Mouse (Mus musculus): Measurements from ENCODE around the gene Zfp1. TPM values are rescaled to one million over a fixed set of nuclear protein-coding genes. Genes with fewer than 3 reads are reported as not detected.

The Zfp1 gene
- polyA plus RNA-seq, 1 experiment from 2014 or later: 26.3 TPM

DNA sequence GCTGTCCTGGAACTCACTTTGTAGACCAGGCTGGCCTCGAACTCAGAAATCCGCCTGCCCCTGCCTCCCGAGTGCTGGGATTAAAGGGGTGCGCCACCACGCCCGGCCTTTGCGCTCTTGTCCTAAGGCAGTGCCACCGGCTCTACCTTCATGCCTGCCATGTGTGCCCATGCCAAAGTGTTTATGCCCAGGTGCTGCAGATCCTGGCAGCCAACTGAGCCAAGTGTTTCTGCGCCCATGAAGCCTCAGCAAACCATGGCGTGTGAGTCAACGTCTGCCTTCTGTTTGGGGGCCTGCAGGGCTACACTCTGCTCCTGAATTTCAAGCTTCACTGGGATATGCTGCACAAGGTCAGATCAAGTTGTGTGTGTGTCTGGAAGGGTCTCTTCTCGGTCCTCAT lies 61.4 kb downstream of the Zfp1 start:
- no peak overlapping the region for H3K4me2 ChIP-seq (replicated peaks)

DNA sequence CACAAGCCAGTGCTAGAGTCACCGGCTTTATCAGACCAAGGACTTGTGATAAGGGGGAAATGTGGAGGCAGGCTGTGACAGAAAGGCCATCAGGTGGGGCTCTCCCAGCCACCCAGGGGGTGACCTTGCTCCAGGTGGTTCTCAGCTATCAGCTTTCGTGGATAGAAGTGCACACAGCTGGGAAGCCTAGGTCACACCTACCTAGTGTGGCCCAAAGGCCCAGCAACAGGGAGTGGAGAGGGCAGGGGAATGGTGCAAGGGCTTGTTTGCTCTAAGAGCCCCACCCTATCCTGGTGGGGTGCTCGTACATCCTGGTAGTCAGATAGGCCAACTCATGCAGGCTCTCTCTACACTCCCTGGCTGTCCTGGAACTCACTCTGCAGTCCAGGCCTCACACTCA lies 62.0 kb downstream of the Zfp1 start:
- no peaks in the 10 kb centered on the region for H3K9me3 ChIP-seq
- peaks cover 18% of the 10 kb centered on the region for H3K36me3 ChIP-seq
- no peak overlapping the region for H3K27ac ChIP-seq
- H3K4me2 ChIP-seq (replicated peaks): no peak overlapping the region
- no peaks in the 10 kb centered on the region for H3K27me3 ChIP-seq
- peaks cover 7% of the 10 kb centered on the region; the same call in 1 of the 2 replicates for H3K4me1 ChIP-seq
- no peak overlapping the region for H3K9ac ChIP-seq
- H3K4me3 ChIP-seq: no peak overlapping the region
- ATAC-seq (ENCODE audit: insufficient number of reproducible peaks, insufficient read depth, low FRiP score, low TSS enrichment): no peak
- 74% methylated on average over 3 of the region's 3 CpGs for WGBS

More for the DNA sequence above, 61.4 kb downstream of the Zfp1 start:
- H3K27ac ChIP-seq: no peak overlapping the region
- H3K4me1 ChIP-seq: peaks cover 7% of the 10 kb centered on the region; the same call in 1 of the 2 replicates
- ATAC-seq (ENCODE audit: insufficient number of reproducible peaks, insufficient read depth, low FRiP score, low TSS enrichment): no peak
- no peaks in the 10 kb centered on the region for H3K27me3 ChIP-seq
- H3K9me3 ChIP-seq: no peaks in the 10 kb centered on the region
- WGBS: 89% methylated on average over 12 of the region's 12 CpGs
- H3K9ac ChIP-seq: no peak overlapping the region
- no peak overlapping the region for H3K4me3 ChIP-seq
- H3K36me3 ChIP-seq: peaks cover 12% of the 10 kb centered on the region

DNA sequence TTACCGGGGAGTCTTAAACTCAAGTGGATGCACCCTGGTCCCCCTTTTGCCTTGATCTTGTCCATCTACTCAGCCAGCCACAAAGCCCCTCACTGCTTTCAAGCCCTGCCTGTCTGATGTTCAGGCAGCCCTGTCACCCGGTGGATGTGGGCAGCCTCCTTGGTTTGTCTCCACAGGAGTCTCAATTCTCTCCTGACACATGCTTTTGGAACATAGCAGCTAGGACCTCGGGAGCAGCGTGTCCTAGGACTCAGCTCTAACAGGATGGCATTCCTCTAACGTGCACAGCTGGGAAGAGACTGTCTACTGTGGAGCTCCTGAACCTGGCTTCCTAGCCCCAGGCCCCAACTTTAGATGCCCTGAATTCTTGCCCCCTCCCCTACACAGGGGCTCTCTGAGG lies 62.5 kb downstream of the Zfp1 start:
- H3K27ac ChIP-seq: no peak overlapping the region
- H3K36me3 ChIP-seq: peaks cover 23% of the 10 kb centered on the region
- H3K4me2 ChIP-seq (replicated peaks): no peak overlapping the region
- H3K9ac ChIP-seq: no peak overlapping the region
- no peaks in the 10 kb centered on the region for H3K9me3 ChIP-seq
- no peak overlapping the region for H3K4me3 ChIP-seq
- no peaks in the 10 kb centered on the region for H3K27me3 ChIP-seq
- WGBS: 66% methylated on average over 5 of the region's 5 CpGs
- ATAC-seq (ENCODE audit: insufficient number of reproducible peaks, insufficient read depth, low FRiP score, low TSS enrichment): no peak
- peaks cover 7% of the 10 kb centered on the region; the same call in 1 of the 2 replicates for H3K4me1 ChIP-seq

DNA sequence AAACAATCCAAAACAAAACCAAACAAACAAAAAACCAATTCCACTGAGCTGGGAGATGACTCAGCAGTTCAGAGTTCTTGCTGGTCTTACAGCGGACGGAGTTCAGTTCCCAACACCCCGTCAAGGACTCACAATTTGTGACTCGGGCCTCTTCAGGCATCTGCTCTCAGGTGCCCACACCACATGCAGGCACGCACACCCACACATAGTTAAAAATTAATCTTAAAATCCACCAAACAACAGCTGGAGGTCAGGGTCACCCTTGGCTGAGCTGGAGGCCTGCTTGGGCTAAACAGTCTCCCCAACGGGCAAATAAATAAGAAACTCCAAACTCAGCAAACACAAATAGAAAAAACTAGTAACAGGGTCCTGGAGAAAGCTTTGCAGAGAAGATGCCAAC lies 65.1 kb downstream of the Zfp1 start:
- H3K4me2 ChIP-seq (replicated peaks): no peak overlapping the region
- H3K36me3 ChIP-seq: peaks cover 48% of the 10 kb centered on the region
- no peaks in the 10 kb centered on the region for H3K9me3 ChIP-seq
- no peak overlapping the region for H3K27ac ChIP-seq
- no peak overlapping the region for H3K9ac ChIP-seq
- H3K4me1 ChIP-seq: peaks cover 7% of the 10 kb centered on the region; the same call in 1 of the 2 replicates
- ATAC-seq (ENCODE audit: insufficient number of reproducible peaks, insufficient read depth, low FRiP score, low TSS enrichment): no peak
- no peaks in the 10 kb centered on the region for H3K27me3 ChIP-seq
- 83% methylated on average over 6 of the region's 6 CpGs for WGBS
- H3K4me3 ChIP-seq: no peak overlapping the region

DNA sequence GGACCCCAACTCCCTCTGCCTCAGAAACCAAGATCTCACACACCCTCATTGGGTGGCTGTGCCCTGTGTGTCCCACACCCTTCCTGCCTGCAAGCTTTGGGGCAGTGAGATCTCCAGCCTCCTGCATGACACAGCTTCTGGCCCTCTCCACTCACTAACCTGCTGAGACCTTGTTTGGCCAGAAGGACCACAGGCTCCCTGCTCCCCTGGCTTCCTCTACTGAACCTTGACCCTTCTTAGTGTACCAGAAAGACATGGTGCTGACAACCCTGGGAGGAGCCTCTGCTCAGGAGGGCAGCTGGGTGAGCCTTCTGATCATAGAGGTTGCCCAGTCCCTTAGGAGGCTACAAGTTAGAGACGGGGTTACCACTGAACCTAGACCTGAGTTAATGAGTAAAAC lies 66.0 kb downstream of the Zfp1 start:
- Histone ChIP-seq H3K36me3 (peaks cover 57% of the 10 kb centered on the region), H3K9ac (no peak overlapping the region), H3K4me1 (peaks cover 7% of the 10 kb centered on the region; the same call in 1 of the 2 replicates), H3K4me2 (replicated peaks) (no peak overlapping the region), H3K27me3 (no peaks in the 10 kb centered on the region), H3K4me3 (no peak overlapping the region), H3K27ac (no peak overlapping the region), H3K9me3 (no peaks in the 10 kb centered on the region)
- ATAC-seq (ENCODE audit: insufficient number of reproducible peaks, insufficient read depth, low FRiP score, low TSS enrichment): no peak
- WGBS: 77% methylated on average over 1 of the region's 1 CpGs

DNA sequence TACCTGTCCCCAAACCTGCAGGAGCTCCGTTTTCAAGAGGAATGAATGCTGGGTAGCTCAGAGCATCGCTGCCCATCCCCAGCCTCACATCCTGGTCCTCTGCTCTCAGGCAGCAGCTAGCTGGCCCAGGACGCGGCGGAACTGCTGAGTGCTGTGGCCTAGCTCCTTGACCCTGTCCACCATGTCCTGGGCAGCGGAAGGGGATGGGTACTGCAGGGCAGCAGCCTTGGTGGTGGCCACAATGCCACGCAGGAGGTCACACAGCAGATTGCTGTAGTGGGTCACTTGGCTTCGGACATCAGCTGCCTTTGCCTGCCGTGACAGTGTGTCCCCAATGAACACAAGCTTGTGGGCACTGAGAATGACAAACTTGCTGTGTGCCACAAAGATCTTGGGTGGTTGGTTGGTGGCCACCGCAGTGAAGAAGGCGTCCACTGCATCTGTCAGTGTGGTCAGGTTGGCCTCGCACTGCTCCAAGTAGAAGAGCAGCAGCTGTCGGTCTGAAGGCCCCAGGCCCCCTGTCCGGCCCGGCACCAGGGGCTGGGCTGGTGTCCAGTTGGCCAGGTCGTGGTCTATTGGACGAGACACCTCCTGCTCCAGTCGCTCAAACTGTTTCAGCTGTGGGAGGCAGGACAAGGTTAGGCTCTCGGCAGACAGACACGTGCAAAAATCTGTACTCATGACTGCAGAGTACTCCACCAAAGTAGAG lies 67.7 kb downstream of the Zfp1 start:
- peaks cover 73% of the 10 kb centered on the region for H3K36me3 ChIP-seq

DNA sequence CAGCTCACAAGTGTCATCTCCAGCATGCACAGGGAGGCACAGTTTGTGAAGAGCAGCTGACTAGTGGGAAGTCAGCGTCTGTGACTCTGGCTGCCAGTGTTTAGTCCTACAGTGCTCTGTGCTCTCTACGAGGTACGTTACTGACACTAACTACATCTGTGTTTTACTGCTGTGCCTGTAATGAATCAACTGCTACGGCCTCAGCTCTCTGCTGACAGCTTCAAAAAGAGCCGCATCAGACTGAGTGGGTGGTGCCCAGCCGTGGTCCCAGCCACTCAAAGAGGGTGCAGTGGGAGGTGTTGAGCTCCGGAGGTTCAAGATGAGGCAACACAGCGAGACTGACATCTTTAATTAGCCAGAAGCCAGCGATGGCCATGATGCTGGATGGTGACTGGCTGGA lies 68.9 kb downstream of the Zfp1 start:
- no peak overlapping the region for H3K4me3 ChIP-seq
- 81% methylated on average over 9 of the region's 9 CpGs for WGBS
- no peak overlapping the region for H3K4me2 ChIP-seq (replicated peaks)
- ATAC-seq (ENCODE audit: insufficient number of reproducible peaks, insufficient read depth, low FRiP score, low TSS enrichment): no peak
- H3K9ac ChIP-seq: no peak overlapping the region
- peaks cover 84% of the 10 kb centered on the region for H3K36me3 ChIP-seq
- H3K27ac ChIP-seq: no peak overlapping the region
- peaks cover 18% of the 10 kb centered on the region for H3K4me1 ChIP-seq
- H3K9me3 ChIP-seq: no peaks in the 10 kb centered on the region
- no peaks in the 10 kb centered on the region for H3K27me3 ChIP-seq

More for the DNA sequence above, 67.7 kb downstream of the Zfp1 start:
- no peak overlapping the region for H3K4me2 ChIP-seq (replicated peaks)
- no peaks in the 10 kb centered on the region for H3K9me3 ChIP-seq
- no peak overlapping the region for H3K4me3 ChIP-seq
- H3K27me3 ChIP-seq: no peaks in the 10 kb centered on the region
- H3K9ac ChIP-seq: no peak overlapping the region
- no peak overlapping the region for H3K27ac ChIP-seq
- peaks cover 7% of the 10 kb centered on the region; the same call in 1 of the 2 replicates for H3K4me1 ChIP-seq
- WGBS: 92% methylated on average over 20 of the region's 20 CpGs
- no peak for ATAC-seq (ENCODE audit: insufficient number of reproducible peaks, insufficient read depth, low FRiP score, low TSS enrichment)

DNA sequence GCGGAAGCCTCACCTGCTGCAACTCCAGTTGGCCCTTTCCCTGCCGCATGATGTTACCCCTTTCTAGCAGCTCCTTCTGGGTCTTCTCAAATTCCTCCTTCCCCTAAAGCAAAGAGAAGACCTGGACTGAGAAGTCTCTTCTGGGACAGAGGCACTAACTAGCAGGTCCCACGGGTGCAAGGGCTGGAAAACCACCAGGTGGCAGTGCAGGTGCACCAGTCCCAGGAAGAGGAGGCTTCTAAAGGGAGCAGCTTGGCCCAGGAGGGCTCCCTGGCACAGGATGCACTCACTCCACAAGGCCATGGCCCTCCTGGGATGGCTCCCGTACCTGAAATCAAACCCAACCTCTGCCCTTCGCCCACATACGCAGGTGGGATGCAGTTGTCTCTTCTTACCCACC lies 69.4 kb downstream of the Zfp1 start:
- H3K4me3 ChIP-seq: no peak overlapping the region
- no peaks in the 10 kb centered on the region for H3K9me3 ChIP-seq
- WGBS: 79% methylated on average over 6 of the region's 6 CpGs
- H3K4me1 ChIP-seq: peaks cover 22% of the 10 kb centered on the region
- no peak overlapping the region for H3K27ac ChIP-seq
- no peak overlapping the region for H3K9ac ChIP-seq
- H3K4me2 ChIP-seq (replicated peaks): no peak overlapping the region
- H3K27me3 ChIP-seq: no peaks in the 10 kb centered on the region
- no peak for ATAC-seq (ENCODE audit: insufficient number of reproducible peaks, insufficient read depth, low FRiP score, low TSS enrichment)
- peaks cover 85% of the 10 kb centered on the region for H3K36me3 ChIP-seq

DNA sequence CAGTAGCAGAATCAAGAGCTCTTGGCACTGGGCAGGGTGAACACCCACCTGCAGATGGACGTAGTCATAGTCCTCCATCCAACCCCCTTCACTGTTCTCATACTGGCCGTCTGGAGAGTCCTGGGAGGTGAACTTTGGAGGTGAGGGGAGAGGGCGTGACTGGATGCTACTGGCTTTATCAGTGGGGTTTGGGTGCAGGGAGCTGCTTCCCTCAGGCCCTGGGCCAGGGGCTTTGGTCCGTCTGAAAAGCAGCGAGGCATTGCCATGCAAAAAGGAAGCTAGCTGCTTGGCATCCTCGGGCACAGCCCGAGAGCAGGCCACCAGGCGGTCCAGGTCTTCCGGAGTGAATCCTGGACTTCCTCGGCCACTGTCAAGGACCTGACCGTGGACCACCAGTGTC lies 70.1 kb downstream of the Zfp1 start:
- peaks cover 29% of the 10 kb centered on the region for H3K4me1 ChIP-seq
- H3K27ac ChIP-seq: no peak overlapping the region
- WGBS: 90% methylated on average over 11 of the region's 11 CpGs
- H3K4me3 ChIP-seq: no peak overlapping the region
- H3K9ac ChIP-seq: no peak overlapping the region
- ATAC-seq (ENCODE audit: insufficient number of reproducible peaks, insufficient read depth, low FRiP score, low TSS enrichment): no peak
- H3K36me3 ChIP-seq: peaks cover 85% of the 10 kb centered on the region
- H3K4me2 ChIP-seq (replicated peaks): no peak overlapping the region
- H3K27me3 ChIP-seq: no peaks in the 10 kb centered on the region
- H3K9me3 ChIP-seq: no peaks in the 10 kb centered on the region

DNA sequence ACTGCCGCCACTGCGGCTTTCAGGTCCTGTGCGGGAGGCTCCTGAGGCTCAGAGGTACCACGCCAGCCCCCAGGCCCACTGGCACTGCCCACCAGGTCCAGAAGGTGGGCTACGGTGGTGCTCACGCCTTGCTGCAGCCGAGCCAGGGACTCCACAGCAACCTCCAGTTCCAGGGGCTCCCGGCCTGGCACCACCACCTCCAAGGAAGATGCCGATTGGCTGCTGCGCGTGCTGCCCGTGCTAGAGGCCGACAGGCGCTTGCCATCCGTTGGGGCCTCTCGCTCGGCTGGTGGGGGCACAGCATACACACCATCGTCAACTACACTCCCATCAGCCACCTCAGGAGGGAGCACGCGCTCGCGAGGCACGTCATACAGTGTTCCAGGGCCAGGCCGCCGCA lies 70.6 kb downstream of the Zfp1 start:
- H3K36me3 ChIP-seq: peaks cover 82% of the 10 kb centered on the region
- no peak for ATAC-seq (ENCODE audit: insufficient number of reproducible peaks, insufficient read depth, low FRiP score, low TSS enrichment)
- H3K4me1 ChIP-seq: peaks cover 26% of the 10 kb centered on the region

DNA sequence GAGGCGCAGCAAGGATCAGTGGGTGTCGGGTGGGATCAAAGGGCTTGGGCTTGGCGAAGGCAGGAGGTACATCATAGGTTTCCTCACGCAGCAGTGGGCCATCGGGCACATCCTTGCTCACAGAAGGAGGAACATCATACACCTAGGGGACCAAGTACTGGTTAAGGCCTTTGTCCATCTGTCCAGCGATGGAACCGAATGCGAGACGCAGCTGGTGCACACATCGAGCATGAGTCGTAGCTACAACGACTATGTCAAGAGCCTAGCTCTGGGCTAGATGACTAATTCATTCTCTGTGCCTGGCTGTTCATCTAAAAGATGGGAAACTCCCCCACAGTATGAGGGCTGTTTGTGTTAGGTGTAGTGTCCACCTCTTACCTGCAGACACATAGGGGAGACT lies 71.1 kb downstream of the Zfp1 start:
- Histone ChIP-seq H3K4me2 (replicated peaks) (no peak overlapping the region), H3K9ac (no peak overlapping the region), H3K27me3 (no peaks in the 10 kb centered on the region), H3K36me3 (peaks cover 80% of the 10 kb centered on the region), H3K27ac (no peak overlapping the region), H3K4me1 (peaks cover 22% of the 10 kb centered on the region), H3K9me3 (no peaks in the 10 kb centered on the region), H3K4me3 (no peak overlapping the region)
- ATAC-seq (ENCODE audit: insufficient number of reproducible peaks, insufficient read depth, low FRiP score, low TSS enrichment): no peak
- WGBS: 96% methylated on average over 12 of the region's 12 CpGs

More for the DNA sequence above, 70.6 kb downstream of the Zfp1 start:
- WGBS: 93% methylated on average over 25 of the region's 25 CpGs
- Histone ChIP-seq H3K4me2 (replicated peaks) (no peak overlapping the region), H3K9me3 (no peaks in the 10 kb centered on the region), H3K4me3 (no peak overlapping the region), H3K9ac (no peak overlapping the region), H3K27ac (no peak overlapping the region), H3K27me3 (no peaks in the 10 kb centered on the region)

DNA sequence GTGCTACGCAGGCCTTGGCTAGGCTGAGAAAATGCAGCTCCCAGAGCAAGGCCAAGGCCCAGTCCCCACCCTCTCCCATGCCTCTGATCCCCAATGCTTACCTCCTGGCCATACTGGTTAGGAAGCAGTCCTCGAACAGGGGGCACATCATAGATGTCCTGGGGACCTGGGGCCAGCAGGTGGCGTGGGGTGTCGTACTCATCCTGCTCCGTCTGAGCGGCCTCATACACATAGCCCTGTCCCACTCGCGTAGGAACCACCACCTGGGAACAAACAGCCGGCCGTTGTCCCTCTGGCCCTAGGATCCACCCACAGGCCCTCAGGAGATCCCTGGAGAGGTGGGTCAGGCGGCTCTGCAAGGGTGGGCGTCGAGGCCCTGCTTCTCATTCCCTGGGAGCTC lies 72.3 kb downstream of the Zfp1 start:
- H3K27me3 ChIP-seq: no peaks in the 10 kb centered on the region
- no peak overlapping the region for H3K4me3 ChIP-seq
- no peak overlapping the region for H3K27ac ChIP-seq
- H3K4me1 ChIP-seq: peaks cover 22% of the 10 kb centered on the region
- peaks cover 79% of the 10 kb centered on the region for H3K36me3 ChIP-seq
- H3K4me2 ChIP-seq (replicated peaks): no peak overlapping the region
- 88% methylated on average over 13 of the region's 13 CpGs for WGBS
- no peak for ATAC-seq (ENCODE audit: insufficient number of reproducible peaks, insufficient read depth, low FRiP score, low TSS enrichment)
- H3K9ac ChIP-seq: no peak overlapping the region
- no peaks in the 10 kb centered on the region for H3K9me3 ChIP-seq
